Mouse (Mus musculus) urinary bladder, postnatal 4 days (tissue): ENCODE results near the gene Lime1.

Source experiments
- DNase-seq, 2 experiments: peaks; one replicate each; pipeline ENCODE4 v3.0.0; 2021 to 2022; ENCODE audit warnings: low spot score in 2 of 2

The Lime1 gene

GRCm38 (mm10) chr2:181391022-181391421, 11.1 kb downstream of the Lime1 start:
- DNase-seq: no peak

GRCm38 (mm10) chr2:181391541-181391940, 11.7 kb downstream of the Lime1 start:
- no peak for DNase-seq

- DNase-seq: peak; percentile 70 to 89
Measured at GRCm38 (mm10) chr2:181392600-181393213, 12.8 kb downstream of the Lime1 start.

GRCm38 (mm10) chr2:181394086-181394485, 14.2 kb downstream of the Lime1 start:
- DNase-seq: no peak

- no peak for DNase-seq
Measured at GRCm38 (mm10) chr2:181397207-181397761, 17.4 kb downstream of the Lime1 start.

- no peak for DNase-seq
Measured at GRCm38 (mm10) chr2:181401497-181401896, 21.6 kb downstream of the Lime1 start.

GRCm38 (mm10) chr2:181403722-181404121, 23.8 kb downstream of the Lime1 start:
- DNase-seq: no peak

- no peak for DNase-seq
Measured at GRCm38 (mm10) chr2:181409643-181410042, 29.8 kb downstream of the Lime1 start.

- DNase-seq: peak; percentile 59 to 69
Measured at GRCm38 (mm10) chr2:181410760-181411473, 31.0 kb downstream of the Lime1 start.

- no peak for DNase-seq
Measured at GRCm38 (mm10) chr2:181413141-181413540, 33.3 kb downstream of the Lime1 start.

- no peak for DNase-seq
Measured at GRCm38 (mm10) chr2:181415945-181416344, 36.1 kb downstream of the Lime1 start.

- no peak for DNase-seq
Measured at GRCm38 (mm10) chr2:181419359-181419758, 39.5 kb downstream of the Lime1 start.

GRCm38 (mm10) chr2:181420426-181420825, 40.5 kb downstream of the Lime1 start:
- no peak for DNase-seq

- no peak for DNase-seq
Measured at GRCm38 (mm10) chr2:181420903-181421638, 41.2 kb downstream of the Lime1 start.

- DNase-seq: no peak
Measured at GRCm38 (mm10) chr2:181423834-181424233, 44.0 kb downstream of the Lime1 start.
